Mouse (Mus musculus): ENCODE measurements around the gene Abcc5. TPM values are rescaled to one million over a fixed set of nuclear protein-coding genes. Genes with fewer than 3 reads are reported as not detected.

Gene Abcc5
- total and polyA plus RNA-seq, 2 experiments from 2014 or later = 71.6 to 79.8 TPM

DNA sequence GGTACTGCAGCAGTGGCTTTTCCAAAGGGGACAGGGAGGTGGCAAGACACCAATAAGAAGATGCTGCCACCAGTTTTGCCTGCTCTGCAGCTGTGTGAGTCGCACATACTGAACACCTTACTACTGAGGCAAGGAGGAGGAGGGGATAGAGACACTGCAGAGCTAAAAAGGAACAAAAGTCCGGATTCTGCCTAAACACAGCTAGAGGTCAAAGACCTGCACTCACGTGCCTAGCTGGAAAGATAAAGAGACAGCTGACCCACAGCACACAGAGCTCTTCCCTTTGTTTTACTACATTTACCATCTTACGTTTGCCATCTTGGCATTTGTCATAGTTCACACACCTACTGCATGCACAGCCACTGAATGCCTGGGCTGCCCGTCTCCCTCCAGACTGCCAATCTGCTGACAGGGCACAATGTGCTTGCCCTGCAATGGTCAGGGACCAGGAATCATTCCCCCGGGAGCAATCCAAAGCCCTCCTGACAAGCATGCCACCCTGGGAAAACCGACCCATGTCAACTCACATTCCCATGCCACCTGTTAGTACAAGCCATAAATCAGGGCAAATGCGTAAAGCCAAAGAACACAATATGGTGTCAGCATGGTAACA lies 14.1 kb downstream of the Abcc5 start:
- 82% methylated on average over 8 of the region's 8 CpGs for WGBS

DNA sequence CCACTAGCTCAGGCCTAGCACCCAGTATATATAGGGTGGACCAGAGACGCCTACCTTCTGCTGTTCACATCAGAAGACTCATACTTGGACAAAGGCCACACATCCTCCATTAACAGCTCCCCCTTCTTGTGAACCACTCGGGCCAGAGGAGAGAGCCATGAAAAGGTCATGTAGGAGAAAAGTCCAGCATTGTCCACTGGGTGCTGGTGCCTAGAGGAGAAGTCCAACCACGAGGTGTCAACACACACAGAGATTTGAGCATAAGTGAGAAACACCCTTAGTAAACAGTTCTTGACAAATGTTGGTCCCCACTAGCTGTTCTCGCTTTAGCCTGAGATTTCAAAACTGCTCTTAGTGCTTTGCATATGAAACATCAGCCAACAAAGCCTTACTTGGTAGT lies 20.9 kb downstream of the Abcc5 start:
- Histone ChIP-seq H3K9ac (no peak overlapping the region), H3K4me3 (ENCODE audit: low read depth, low read length) (no peak overlapping the region), H3K4me2 (ENCODE audit: low read depth) (no peak overlapping the region), H3K27ac (ENCODE audit: low read depth, low read length) (no peak overlapping the region), H3K4me1 (ENCODE audit: insufficient read depth) (no peaks in the 10 kb centered on the region), H3K27me3 (ENCODE audit: insufficient read depth, low read length) (no peaks in the 10 kb centered on the region), H3K36me3 (ENCODE audit: insufficient read depth) (peaks cover 42% of the 10 kb centered on the region), H3K9me3 (ENCODE audit: low read length) (no peaks in the 10 kb centered on the region)
- TF ChIP-seq CTCF (IDR thresholded peaks at IDR 0.05; ENCODE audit: low read depth) = no peak
- ATAC-seq = no peak
- no peak for DNase-seq
- WGBS = 91% methylated on average over 4 of the region's 4 CpGs

More for the DNA sequence above, 14.1 kb downstream of the Abcc5 start:
- Histone ChIP-seq H3K9ac (no peak overlapping the region), H3K4me2 (ENCODE audit: low read depth) (no peak overlapping the region), H3K36me3 (ENCODE audit: insufficient read depth) (peaks cover 24% of the 10 kb centered on the region), H3K27ac (ENCODE audit: low read depth, low read length) (no peak overlapping the region), H3K4me3 (ENCODE audit: low read depth, low read length) (no peak overlapping the region), H3K9me3 (ENCODE audit: low read length) (no peaks in the 10 kb centered on the region), H3K4me1 (ENCODE audit: insufficient read depth) (no peaks in the 10 kb centered on the region), H3K27me3 (ENCODE audit: insufficient read depth, low read length) (no peaks in the 10 kb centered on the region)
- no peak for ATAC-seq
- no peak for TF ChIP-seq CTCF (IDR thresholded peaks at IDR 0.05; ENCODE audit: low read depth)
- no peak for DNase-seq

DNA sequence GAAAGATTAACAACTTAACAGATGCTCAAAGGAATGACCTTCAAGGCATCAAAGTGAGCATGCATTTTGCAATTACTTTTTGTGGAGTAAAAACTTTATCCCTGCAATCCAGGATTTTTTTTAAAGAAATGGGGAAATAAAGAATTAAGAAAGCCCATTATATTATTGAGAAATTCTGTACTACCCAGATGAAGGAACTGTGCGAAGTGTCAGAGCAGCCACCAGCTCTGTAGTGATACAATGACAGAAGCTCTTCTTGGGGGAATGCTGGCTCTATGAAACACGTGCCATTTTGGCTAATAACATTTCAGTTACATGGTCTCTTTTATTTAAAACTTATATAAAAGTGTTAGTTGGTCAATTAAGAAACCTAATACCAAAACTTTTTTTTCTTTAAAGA lies 22.9 kb downstream of the Abcc5 start:
- TF ChIP-seq CTCF (IDR thresholded peaks at IDR 0.05; ENCODE audit: low read depth) = no peak
- Histone ChIP-seq H3K4me3 (ENCODE audit: low read depth, low read length) (no peak overlapping the region), H3K4me1 (ENCODE audit: insufficient read depth) (no peaks in the 10 kb centered on the region), H3K27me3 (ENCODE audit: insufficient read depth, low read length) (no peaks in the 10 kb centered on the region), H3K36me3 (ENCODE audit: insufficient read depth) (peaks cover 59% of the 10 kb centered on the region), H3K9me3 (ENCODE audit: low read length) (no peaks in the 10 kb centered on the region), H3K9ac (no peak overlapping the region), H3K27ac (ENCODE audit: low read depth, low read length) (no peak overlapping the region), H3K4me2 (ENCODE audit: low read depth) (no peak overlapping the region)
- no peak for ATAC-seq
- no peak for DNase-seq
- 88% methylated on average over 2 of the region's 2 CpGs for WGBS

DNA sequence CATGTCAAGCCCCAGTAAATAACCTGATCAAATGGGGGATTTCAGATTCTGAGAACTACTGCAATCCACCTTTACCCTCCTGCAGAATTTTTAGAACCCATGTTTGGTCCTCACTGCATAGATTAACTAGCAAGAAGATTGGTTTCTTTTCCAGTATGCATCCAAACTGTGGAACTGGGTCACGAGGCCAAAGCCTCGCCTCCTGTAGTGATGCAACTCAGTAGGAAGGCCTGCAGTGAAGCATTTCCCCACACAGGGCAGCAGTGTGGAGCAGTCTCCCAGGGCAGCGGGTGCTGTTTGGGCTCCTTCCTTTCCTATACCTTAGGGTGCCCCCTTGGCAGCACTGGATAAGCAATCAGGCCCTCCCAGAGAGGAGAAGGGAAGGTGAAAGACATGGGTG lies 24.6 kb downstream of the Abcc5 start:
- WGBS = 71% methylated on average over 3 of the region's 3 CpGs
- peaks cover 65% of the 10 kb centered on the region for H3K36me3 ChIP-seq (ENCODE audit: insufficient read depth)
- 0 out of 2 replicates have a peak, but pooled peaks have one; percentile 12 for TF ChIP-seq CTCF (IDR thresholded peaks at IDR 0.05; ENCODE audit: low read depth)

DNA sequence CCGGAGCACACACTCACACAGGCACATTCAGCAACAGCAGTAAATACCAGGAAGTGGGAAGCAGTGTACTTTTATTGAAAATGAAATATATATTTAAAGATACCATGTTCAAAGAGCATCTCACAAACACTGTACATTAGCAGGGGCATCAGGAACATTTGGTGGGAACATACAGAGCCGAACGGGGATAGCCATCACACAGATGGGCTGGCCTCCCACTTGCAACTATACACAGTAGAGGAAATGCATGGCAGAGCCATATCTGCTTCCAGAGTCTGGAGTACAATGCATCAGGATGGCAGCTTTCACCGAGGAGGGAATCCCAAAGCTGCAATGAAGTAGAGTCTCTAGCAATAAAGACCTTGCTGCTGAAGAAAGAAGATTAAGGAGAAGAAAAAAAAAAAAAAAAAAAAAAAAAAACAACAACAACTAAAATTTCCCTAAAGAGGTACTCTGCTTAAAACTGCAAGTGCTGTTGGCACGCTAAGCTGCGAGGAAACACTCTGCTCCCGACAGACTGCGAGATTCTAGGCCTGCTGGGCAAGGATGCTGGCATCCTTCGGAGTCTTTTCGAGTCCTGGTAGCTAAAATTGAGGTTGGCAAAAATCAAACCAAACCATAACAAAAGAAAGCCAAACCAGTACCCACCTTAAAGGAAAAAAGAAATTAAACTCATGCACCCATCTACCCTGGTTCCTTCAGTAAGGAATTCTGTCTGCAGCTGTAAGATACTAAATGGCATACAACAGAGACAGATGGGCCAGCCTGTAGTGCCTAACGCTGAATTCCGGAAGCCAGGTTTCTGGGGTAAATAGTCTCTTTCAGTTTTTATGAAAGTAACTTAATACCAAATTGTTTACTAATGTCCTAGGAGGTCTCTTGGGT lies 25.2 kb downstream of the Abcc5 start:
- Histone ChIP-seq H3K4me1 (ENCODE audit: insufficient read depth) (no peaks in the 10 kb centered on the region), H3K27ac (ENCODE audit: low read depth, low read length) (0 out of 2 replicates have a peak overlapping the region, but pooled peaks have one; percentile 21), H3K4me2 (ENCODE audit: low read depth) (no peak overlapping the region), H3K27me3 (ENCODE audit: insufficient read depth, low read length) (no peaks in the 10 kb centered on the region), H3K36me3 (ENCODE audit: insufficient read depth) (peaks cover 72% of the 10 kb centered on the region), H3K4me3 (ENCODE audit: low read depth, low read length) (no peak overlapping the region), H3K9me3 (ENCODE audit: low read length) (no peaks in the 10 kb centered on the region), H3K9ac (no peak overlapping the region)
- DNase-seq (peak; percentile 65), ATAC-seq (peak; percentile 69)
- 71% methylated on average over 12 of the region's 12 CpGs for WGBS
- no peak for TF ChIP-seq CTCF (IDR thresholded peaks at IDR 0.05; ENCODE audit: low read depth)

More for the DNA sequence above, 24.6 kb downstream of the Abcc5 start:
- Histone ChIP-seq H3K27ac (ENCODE audit: low read depth, low read length) (no peak overlapping the region), H3K9me3 (ENCODE audit: low read length) (no peaks in the 10 kb centered on the region), H3K4me2 (ENCODE audit: low read depth) (no peak overlapping the region), H3K4me1 (ENCODE audit: insufficient read depth) (no peaks in the 10 kb centered on the region), H3K9ac (no peak overlapping the region), H3K4me3 (ENCODE audit: low read depth, low read length) (no peak overlapping the region), H3K27me3 (ENCODE audit: insufficient read depth, low read length) (no peaks in the 10 kb centered on the region)
- ATAC-seq = peak; percentile 67
- DNase-seq = peak; percentile 4

DNA sequence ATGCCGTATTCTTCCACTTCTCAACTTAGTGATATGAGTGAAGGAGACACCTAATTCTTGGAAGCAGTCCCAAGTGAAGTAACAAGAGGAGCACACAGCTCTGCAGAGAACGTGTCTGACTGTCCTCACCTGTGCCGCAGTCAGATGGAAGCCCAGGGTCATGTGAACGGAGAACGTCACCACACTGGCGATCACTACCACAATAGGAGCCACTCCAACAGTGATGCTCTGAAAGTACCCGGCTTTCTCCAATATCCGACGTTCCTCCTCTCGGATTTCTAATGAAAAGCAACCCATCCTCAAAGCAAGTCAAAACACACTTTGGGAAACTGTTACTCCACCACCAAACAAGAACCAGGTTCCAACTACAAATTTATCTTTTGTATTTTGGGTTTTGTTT lies 29.3 kb downstream of the Abcc5 start:
- Histone ChIP-seq H3K9ac (no peak overlapping the region), H3K4me1 (ENCODE audit: insufficient read depth) (no peaks in the 10 kb centered on the region), H3K9me3 (ENCODE audit: low read length) (no peaks in the 10 kb centered on the region), H3K27ac (ENCODE audit: low read depth, low read length) (no peak overlapping the region), H3K4me2 (ENCODE audit: low read depth) (no peak overlapping the region), H3K4me3 (ENCODE audit: low read depth, low read length) (no peak overlapping the region), H3K36me3 (ENCODE audit: insufficient read depth) (peaks cover 68% of the 10 kb centered on the region), H3K27me3 (ENCODE audit: insufficient read depth, low read length) (no peaks in the 10 kb centered on the region)
- TF ChIP-seq CTCF (IDR thresholded peaks at IDR 0.05; ENCODE audit: low read depth) = no peak
- DNase-seq (no peak), ATAC-seq (no peak)
- 91% methylated on average over 10 of the region's 10 CpGs for WGBS
